Mouse (Mus musculus): ENCODE measurements at regions not wholly inside any gene's neighbourhood (a gene's known extent, or its start where the extent isn't known, plus 50 kb on each side); places are given as distances from the start of the nearest gene placed in this dataset.

DNA sequence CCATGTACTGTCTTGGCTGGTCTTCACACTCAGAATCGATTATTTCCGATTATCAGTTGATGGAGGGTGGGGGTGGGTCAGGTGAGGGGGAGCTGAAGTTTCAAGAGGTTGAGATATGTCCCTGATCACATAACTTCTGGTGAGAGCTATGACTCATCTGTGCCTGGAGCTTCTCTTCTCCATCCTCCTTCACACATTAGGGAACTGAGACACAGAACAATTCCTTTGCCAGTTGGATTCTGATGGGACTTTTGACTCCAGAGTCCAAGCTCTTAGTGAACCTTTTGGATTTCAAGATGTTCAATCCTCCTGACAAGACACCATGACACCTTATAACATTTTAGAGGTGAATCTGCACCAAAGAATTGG is 196.2 kb downstream of the Stk31 start:
- Histone ChIP-seq H3K27me3 (ENCODE audit: low read depth, poor library complexity, severe bottlenecking) (no peaks in the 10 kb centered on the region), H3K4me3 (no peak overlapping the region), H3K36me3 (no peaks in the 10 kb centered on the region), H3K9me3 (replicated peaks) (no peaks in the 10 kb centered on the region), H3K27ac (no peak overlapping the region), H3K4me1 (no peaks in the 10 kb centered on the region)
- WGBS = 90% methylated on average over 2 of the region's 2 CpGs
- no peak for DNase-seq (ENCODE audit: low spot score)

DNA sequence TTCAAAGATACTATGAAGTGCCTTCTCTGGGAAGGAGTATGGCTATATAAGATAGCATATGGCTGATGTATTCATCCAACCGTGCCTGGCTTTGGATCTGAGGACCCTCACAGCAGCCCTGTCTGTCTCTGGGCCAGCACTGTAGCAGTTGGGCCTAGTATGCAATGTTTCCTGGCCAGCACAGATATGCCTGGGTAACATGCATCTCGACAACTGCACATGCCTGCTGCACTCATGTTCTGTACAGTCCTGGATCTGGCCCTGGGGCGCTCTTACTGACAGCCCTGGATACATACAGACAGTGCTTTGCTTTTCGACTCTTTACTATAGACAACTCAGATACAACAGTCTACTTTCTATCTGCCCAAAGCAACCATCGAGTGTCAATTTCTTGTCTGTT is 197.3 kb downstream of the Stk31 start:
- no peak for DNase-seq (ENCODE audit: low spot score)
- WGBS = 91% methylated on average over 5 of the region's 5 CpGs
- Histone ChIP-seq H3K4me1 (no peaks in the 10 kb centered on the region), H3K27ac (no peak overlapping the region), H3K9me3 (replicated peaks) (no peaks in the 10 kb centered on the region), H3K36me3 (no peaks in the 10 kb centered on the region), H3K4me3 (no peak overlapping the region), H3K27me3 (ENCODE audit: low read depth, poor library complexity, severe bottlenecking) (no peaks in the 10 kb centered on the region)

DNA sequence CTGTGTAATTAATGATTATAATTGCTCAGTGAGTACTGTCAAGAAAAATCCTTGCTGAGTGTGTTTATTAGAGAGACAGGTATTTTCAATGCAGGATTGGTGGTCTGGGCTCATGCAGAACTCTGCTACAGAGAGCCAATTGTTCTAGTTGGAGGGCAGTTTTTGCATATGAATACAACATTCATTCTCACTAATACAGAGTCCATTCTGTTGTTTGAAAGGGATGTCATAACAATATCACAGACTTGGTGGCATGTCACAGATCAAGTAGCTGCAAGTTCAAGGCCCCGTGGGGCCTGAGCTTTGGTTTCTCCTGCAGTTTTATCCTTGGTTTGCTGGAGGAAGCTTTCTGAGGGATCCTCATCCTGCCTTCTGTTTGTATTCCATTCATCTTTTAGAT is 207.8 kb downstream of the Stk31 start:
- WGBS = 97% methylated on average over 1 of the region's 1 CpGs
- H3K27ac ChIP-seq = no peak overlapping the region
- DNase-seq (ENCODE audit: low spot score) = no peak
- H3K27me3 ChIP-seq (ENCODE audit: low read depth, poor library complexity, severe bottlenecking) = no peaks in the 10 kb centered on the region
- H3K4me3 ChIP-seq = no peak overlapping the region
- no peaks in the 10 kb centered on the region for H3K9me3 ChIP-seq (replicated peaks)
- peaks cover 19% of the 10 kb centered on the region for H3K4me1 ChIP-seq
- no peaks in the 10 kb centered on the region for H3K36me3 ChIP-seq

DNA sequence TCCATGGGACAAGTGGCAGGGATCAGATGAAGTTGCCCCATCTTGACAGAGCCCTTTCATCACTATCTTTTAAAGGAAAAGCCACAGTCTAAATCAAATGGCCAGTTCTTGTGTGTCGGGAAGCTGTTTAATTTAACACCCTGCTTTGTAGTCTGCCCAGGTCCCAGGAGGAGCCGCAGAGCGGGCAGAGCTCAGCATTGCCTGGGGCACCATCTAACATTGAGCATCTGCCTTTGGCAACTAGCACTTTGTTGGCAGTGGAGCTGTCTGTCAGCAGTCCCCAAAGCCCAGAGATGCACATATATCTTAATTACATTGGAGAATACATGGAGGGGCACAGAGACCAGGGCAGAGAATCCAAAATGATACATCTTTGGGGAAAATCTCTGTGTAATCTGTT is 208.4 kb downstream of the Stk31 start:
- H3K27me3 ChIP-seq (ENCODE audit: low read depth, poor library complexity, severe bottlenecking) = no peaks in the 10 kb centered on the region
- H3K27ac ChIP-seq = no peak overlapping the region
- H3K4me1 ChIP-seq = peaks cover 19% of the 10 kb centered on the region
- no peaks in the 10 kb centered on the region for H3K9me3 ChIP-seq (replicated peaks)
- no peaks in the 10 kb centered on the region for H3K36me3 ChIP-seq
- WGBS = 61% methylated on average over 3 of the region's 3 CpGs
- H3K4me3 ChIP-seq = no peak overlapping the region
- DNase-seq (ENCODE audit: low spot score) = no peak

DNA sequence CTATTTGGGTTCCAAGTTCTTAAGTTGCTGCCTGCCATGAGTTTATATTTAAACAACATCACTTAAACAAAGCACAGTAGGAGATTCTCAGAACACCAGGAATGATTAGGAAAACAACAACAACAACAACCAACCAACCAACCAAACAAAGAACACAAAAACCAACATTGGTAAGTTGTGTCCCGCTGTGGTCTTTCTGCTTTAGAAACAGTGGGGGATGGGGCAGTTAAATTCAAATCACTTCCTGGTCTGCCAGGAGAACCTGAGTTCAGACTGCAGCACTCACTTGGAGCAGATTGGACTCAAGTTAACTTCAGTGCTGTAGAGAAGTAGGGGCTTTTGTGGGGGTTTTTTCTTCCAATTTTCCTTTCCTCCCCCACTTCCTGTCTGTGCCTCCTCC is 210.6 kb downstream of the Stk31 start:
- no peaks in the 10 kb centered on the region for H3K27me3 ChIP-seq (ENCODE audit: low read depth, poor library complexity, severe bottlenecking)
- H3K9me3 ChIP-seq (replicated peaks) = no peaks in the 10 kb centered on the region
- H3K4me1 ChIP-seq = peaks cover 19% of the 10 kb centered on the region
- WGBS = 0% methylated on average over 1 of the region's 1 CpGs
- no peak for DNase-seq (ENCODE audit: low spot score)
- peak overlapping the region; percentile 46; the same call in 1 of the 2 replicates for H3K27ac ChIP-seq
- H3K4me3 ChIP-seq = no peak overlapping the region
- H3K36me3 ChIP-seq = no peaks in the 10 kb centered on the region

GRCm38 (mm10) chr6:49606626-49607158 is 211.3 kb downstream of the Stk31 start:
- no peaks in the 10 kb centered on the region for H3K27me3 ChIP-seq (ENCODE audit: low read depth, poor library complexity, severe bottlenecking)
- no peaks in the 10 kb centered on the region for H3K36me3 ChIP-seq
- peak overlapping the region; percentile 46; the same call in 1 of the 2 replicates for H3K27ac ChIP-seq
- peaks cover 19% of the 10 kb centered on the region for H3K4me1 ChIP-seq
- WGBS = 15% methylated on average over 9 of the region's 9 CpGs
- H3K4me3 ChIP-seq = no peak overlapping the region
- H3K9me3 ChIP-seq (replicated peaks) = no peaks in the 10 kb centered on the region
- DNase-seq (ENCODE audit: low spot score) = no peak

DNA sequence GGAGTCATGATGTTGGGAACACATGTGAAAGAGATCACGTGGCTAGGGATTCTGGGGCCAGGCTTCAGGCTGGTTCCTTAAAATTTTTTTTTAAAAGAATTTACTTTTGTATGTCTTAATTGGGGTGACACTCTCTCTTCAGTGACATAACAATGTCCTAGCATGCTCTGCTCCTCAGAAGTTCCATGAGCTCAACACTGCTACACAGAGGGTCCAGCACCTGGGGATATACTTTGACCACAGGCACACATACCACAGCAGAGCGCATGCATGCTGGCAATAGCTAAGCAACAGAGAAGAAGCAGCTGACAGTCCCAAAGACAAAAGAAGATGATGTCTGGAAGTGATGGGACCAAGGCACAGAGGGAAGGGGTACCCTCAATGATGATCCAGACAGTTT is 198.4 kb upstream of the Npy start:
- H3K4me1 ChIP-seq = no peaks in the 10 kb centered on the region
- DNase-seq (ENCODE audit: low spot score) = no peak
- no peak overlapping the region for H3K27ac ChIP-seq
- no peaks in the 10 kb centered on the region for H3K27me3 ChIP-seq (ENCODE audit: low read depth, poor library complexity, severe bottlenecking)
- no peaks in the 10 kb centered on the region for H3K36me3 ChIP-seq
- WGBS = 80% methylated on average over 2 of the region's 2 CpGs
- no peaks in the 10 kb centered on the region for H3K9me3 ChIP-seq (replicated peaks)
- no peak overlapping the region for H3K4me3 ChIP-seq

DNA sequence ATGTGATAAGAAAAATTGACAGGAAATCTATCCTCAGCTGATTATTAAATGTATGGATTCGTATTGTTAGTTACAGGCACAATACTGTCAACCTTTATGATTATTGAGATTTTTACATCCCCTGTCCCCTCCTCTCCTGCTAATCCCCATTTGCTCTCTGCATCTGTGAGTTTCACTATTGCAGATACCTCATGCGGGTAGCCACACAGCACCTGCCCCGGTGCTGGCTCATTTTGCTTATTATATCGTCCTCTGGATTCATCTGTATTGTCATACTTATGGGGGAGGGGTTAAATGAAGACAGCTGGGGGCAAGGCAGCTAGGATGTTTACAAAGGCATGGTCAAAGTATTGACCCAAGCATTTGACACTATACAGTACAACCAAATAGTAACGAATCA is 197.9 kb upstream of the Npy start:
- Histone ChIP-seq H3K9me3 (replicated peaks) (no peaks in the 10 kb centered on the region), H3K27ac (no peak overlapping the region), H3K4me3 (no peak overlapping the region), H3K36me3 (no peaks in the 10 kb centered on the region), H3K27me3 (ENCODE audit: low read depth, poor library complexity, severe bottlenecking) (no peaks in the 10 kb centered on the region), H3K4me1 (no peaks in the 10 kb centered on the region)
- no peak for DNase-seq (ENCODE audit: low spot score)
- 88% methylated on average over 5 of the region's 5 CpGs for WGBS

DNA sequence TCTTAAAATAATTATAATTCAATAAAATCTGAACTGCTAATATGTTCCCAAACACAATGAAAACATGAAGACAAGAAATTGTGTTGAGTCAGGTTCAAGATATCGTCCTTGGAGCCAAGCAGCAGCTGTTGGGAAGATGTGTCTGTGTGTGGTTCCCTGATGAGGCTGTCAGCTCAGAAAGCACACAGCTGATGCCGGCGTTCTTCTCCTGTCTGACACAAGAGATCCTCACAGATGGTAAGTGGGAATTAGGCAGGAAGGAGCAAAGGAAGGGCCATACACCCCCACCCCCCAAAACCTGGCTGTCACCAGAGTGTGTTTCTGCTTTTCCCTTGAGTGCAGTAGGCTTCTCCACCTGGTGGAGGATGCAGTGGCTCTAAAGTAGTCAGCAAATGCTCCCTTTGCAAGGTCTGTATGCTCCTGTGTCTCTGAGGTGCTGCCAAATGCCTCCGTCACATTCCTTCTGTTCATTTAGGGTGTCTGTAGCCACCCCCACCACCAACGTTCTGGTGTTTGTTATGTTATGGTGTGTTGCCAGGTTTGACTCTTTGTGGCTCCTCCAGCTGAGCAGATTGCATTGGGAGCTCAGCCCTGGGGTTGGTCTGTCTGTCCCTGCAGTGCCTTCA is 188.9 kb upstream of the Npy start:
- WGBS = 44% methylated on average over 5 of the region's 5 CpGs
- Histone ChIP-seq H3K9me3 (replicated peaks) (no peaks in the 10 kb centered on the region), H3K27ac (no peak overlapping the region), H3K4me3 (no peak overlapping the region), H3K4me1 (peaks cover 14% of the 10 kb centered on the region), H3K36me3 (no peaks in the 10 kb centered on the region), H3K27me3 (ENCODE audit: low read depth, poor library complexity, severe bottlenecking) (no peaks in the 10 kb centered on the region)
- peak; percentile 31 for DNase-seq (ENCODE audit: low spot score)

- no peak overlapping the region for H3K4me3 ChIP-seq
- no peaks in the 10 kb centered on the region for H3K27me3 ChIP-seq (ENCODE audit: low read depth, poor library complexity, severe bottlenecking)
- WGBS = 80% methylated on average over 2 of the region's 2 CpGs
- DNase-seq (ENCODE audit: low spot score) = no peak
- H3K36me3 ChIP-seq = no peaks in the 10 kb centered on the region
- H3K4me1 ChIP-seq = peaks cover 14% of the 10 kb centered on the region
- H3K27ac ChIP-seq = no peak overlapping the region
- H3K9me3 ChIP-seq (replicated peaks) = no peaks in the 10 kb centered on the region
Observed at GRCm38 (mm10) chr6:49637654-49638053, 184.9 kb upstream of the Npy start.

DNA sequence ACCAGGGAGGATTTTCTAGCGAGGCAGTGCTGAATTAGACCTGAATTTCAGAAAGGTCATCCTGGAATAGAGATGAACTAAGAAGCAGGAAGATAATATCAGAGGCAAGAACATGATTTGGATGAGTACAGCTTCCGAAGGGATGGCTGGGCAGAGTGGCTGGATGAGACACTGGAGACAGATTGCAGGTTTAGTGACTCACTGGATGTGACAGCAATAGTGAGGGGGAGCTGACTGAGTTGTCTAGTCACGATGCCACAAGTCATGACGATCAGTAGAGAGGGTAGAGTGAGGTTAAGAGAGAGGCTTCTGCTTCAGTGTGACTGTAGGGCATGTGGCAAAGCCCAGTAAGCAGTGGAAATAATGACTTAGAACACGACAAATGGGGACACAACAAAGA is 181.3 kb upstream of the Npy start:
- H3K36me3 ChIP-seq = no peaks in the 10 kb centered on the region
- H3K9me3 ChIP-seq (replicated peaks) = no peaks in the 10 kb centered on the region
- no peak overlapping the region for H3K4me3 ChIP-seq
- DNase-seq (ENCODE audit: low spot score) = no peak
- WGBS = 86% methylated on average over 5 of the region's 5 CpGs
- no peaks in the 10 kb centered on the region for H3K4me1 ChIP-seq
- H3K27ac ChIP-seq = no peak overlapping the region
- no peaks in the 10 kb centered on the region for H3K27me3 ChIP-seq (ENCODE audit: low read depth, poor library complexity, severe bottlenecking)

DNA sequence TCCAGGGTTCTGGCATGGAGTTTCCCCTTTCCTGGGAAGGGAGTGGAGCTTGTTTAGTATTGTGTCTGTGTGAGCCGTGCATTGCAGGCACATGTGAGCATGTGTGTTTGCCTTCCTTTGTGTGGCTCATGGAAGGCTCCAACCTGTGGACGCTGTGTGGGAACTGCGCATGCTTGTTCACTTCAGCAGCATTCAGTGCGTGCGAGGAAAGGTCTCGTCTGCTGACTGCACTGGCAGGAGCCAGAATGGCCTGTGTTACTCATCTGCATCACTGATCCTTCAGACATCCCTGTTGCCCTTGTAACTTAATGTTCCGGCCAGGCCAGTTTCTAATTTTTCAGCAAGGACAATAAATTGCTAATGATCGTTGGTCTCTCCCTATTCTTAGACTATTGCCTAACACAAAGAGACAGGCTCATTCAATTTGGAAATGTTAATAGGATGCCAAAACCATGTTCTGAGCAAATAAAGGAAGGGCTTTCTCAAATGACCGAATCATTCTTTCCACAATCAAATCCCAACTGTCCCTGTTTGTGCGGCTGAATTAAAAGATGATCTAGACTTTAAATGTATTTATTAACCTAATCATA is 167.9 kb upstream of the Npy start:
- no peaks in the 10 kb centered on the region for H3K27me3 ChIP-seq (ENCODE audit: low read depth, poor library complexity, severe bottlenecking)
- no peak overlapping the region for H3K4me3 ChIP-seq
- 88% methylated on average over 10 of the region's 10 CpGs for WGBS
- no peak overlapping the region for H3K27ac ChIP-seq
- no peak for DNase-seq (ENCODE audit: low spot score)
- H3K4me1 ChIP-seq = no peaks in the 10 kb centered on the region
- H3K9me3 ChIP-seq (replicated peaks) = no peaks in the 10 kb centered on the region
- no peaks in the 10 kb centered on the region for H3K36me3 ChIP-seq

GRCm38 (mm10) chr6:49655241-49655640 is 167.3 kb upstream of the Npy start:
- no peak overlapping the region for H3K4me3 ChIP-seq
- no peak overlapping the region for H3K27ac ChIP-seq
- H3K36me3 ChIP-seq = no peaks in the 10 kb centered on the region
- 74% methylated on average over 5 of the region's 5 CpGs for WGBS
- no peaks in the 10 kb centered on the region for H3K4me1 ChIP-seq
- no peak for DNase-seq (ENCODE audit: low spot score)
- no peaks in the 10 kb centered on the region for H3K27me3 ChIP-seq (ENCODE audit: low read depth, poor library complexity, severe bottlenecking)
- no peaks in the 10 kb centered on the region for H3K9me3 ChIP-seq (replicated peaks)
